Mouse (Mus musculus) stomach, embryonic 16.5 days (tissue): ENCODE data around the gene Hsp90aa1. TPM values are rescaled to one million over a fixed set of nuclear protein-coding genes. Genes with fewer than 3 reads are reported as not detected.
"Not testable (repeated sequence)": the region's sequence is repeated elsewhere in the genome, so short reads cannot be mapped to it uniquely, and the experiment has no call there.

Experiments
- ATAC-seq: fragments of 200-750 bp; cut with Nextera tagmentation; 2 replicates; pipeline ENCODE4 v1.8.0; 2017; ENCODE audit warnings: moderate number of reproducible peaks, moderate TSS enrichment; ENCODE audit not compliant: insufficient read depth, low FRiP score
- H3K27ac ChIP-seq: fragments of 300-500 bp; sonication (generic); 2 replicates; pipeline ENCODE4 v1.5.1; 2014; ENCODE audit warnings: low read length
- H3K27me3 ChIP-seq: fragments of 300-500 bp; sonication (generic); 2 replicates; pipeline ENCODE4 v1.6.1; 2014; ENCODE audit warnings: low read length, control low read depth, mixed read lengths; ENCODE audit not compliant: control insufficient read depth, insufficient read depth
- H3K36me3 ChIP-seq: fragments of 300-500 bp; sonication (generic); 2 replicates; pipeline ENCODE4 v1.6.1; 2014; ENCODE audit warnings: low read length; ENCODE audit not compliant: control insufficient read depth, insufficient read depth
- H3K4me1 ChIP-seq: fragments of 300-500 bp; sonication (generic); 2 replicates; pipeline ENCODE4 v1.6.1; 2014; ENCODE audit warnings: low read length, control low read depth, mixed read lengths; ENCODE audit not compliant: control insufficient read depth, insufficient read depth
- H3K4me2 ChIP-seq: fragments of 300-500 bp; sonication (generic); 2 replicates; pipeline ENCODE4 v1.6.1; 2014; ENCODE audit warnings: low read depth, low read length, mixed read lengths
- H3K4me3 ChIP-seq: fragments of 300-500 bp; sonication (generic); replicated peaks from 2 replicates; pipeline ENCODE4 v1.5.1; 2014; ENCODE audit warnings: mild to moderate bottlenecking, low read length
- H3K9ac ChIP-seq: fragments of 300-500 bp; sonication (generic); 2 replicates; pipeline ENCODE4 v1.6.1; 2014; ENCODE audit warnings: low read length
- H3K9me3 ChIP-seq: fragments of 300-500 bp; sonication (generic); replicated peaks from 2 replicates; pipeline ENCODE4 v1.6.1; 2016; ENCODE audit warnings: low read length, control low read depth; ENCODE audit not compliant: control insufficient read depth
- WGBS: fragments of 180-500 bp; shearing (Covaris S2); extraction: QIAGEN DNeasy Blood & Tissue Kit; methylation state at CpG from one replicate; pipeline ENCODE4 v1.1.7; 2014; 5-methylcytosine and 5-hydroxymethylcytosine counted together
- polyA plus RNA-seq: library from polyadenylated mRNA; unstranded; fragments of >200 nt; fragmentation: Nextera tagmentation; extraction: Ambion mirVana; gene quantifications from 2 replicates; pipeline ENCODE4 v1.2.1, GENCODE M21; 2015

The Hsp90aa1 gene
- polyA plus RNA-seq, 1 experiment from 2014 or later, result 733 TPM

DNA sequence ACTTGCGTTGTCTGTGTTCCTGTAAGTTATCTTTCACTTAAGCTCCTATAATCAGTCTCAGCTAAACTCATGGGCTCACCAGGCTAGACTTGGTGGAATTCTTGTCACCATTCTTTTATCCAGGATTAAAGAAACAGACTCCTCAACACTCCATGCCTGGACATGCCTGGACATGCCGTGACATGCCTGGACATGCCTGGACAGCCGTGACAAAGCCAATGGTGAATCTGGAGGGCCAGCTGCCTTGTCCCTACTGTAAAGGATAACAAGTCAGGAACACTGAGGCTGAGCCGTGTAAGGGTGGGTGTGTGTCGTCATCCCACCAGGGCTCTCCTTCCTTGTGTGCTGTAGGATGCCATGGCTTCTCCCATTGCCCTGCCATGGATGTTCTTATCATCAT lies 22.5 kb upstream of the Hsp90aa1 start:
- Histone ChIP-seq H3K4me1 (no peaks in the 10 kb centered on the region), H3K4me2 (no peak overlapping the region), H3K27me3 (0 out of 2 replicates have a peak, but pooled peaks cover 4% of the 10 kb centered on the region), H3K4me3 (no peak overlapping the region), H3K36me3 (no peaks in the 10 kb centered on the region), H3K9ac (no peak overlapping the region), H3K27ac (no peak overlapping the region), H3K9me3 (no peaks in the 10 kb centered on the region)
- no peak for ATAC-seq
- 87% methylated on average over 5 of the region's 5 CpGs for WGBS

- Histone ChIP-seq H3K4me1 (no peaks in the 10 kb centered on the region), H3K27ac (no peak overlapping the region), H3K4me2 (no peak overlapping the region), H3K36me3 (no peaks in the 10 kb centered on the region), H3K27me3 (0 out of 2 replicates have a peak, but pooled peaks cover 4% of the 10 kb centered on the region), H3K9me3 (0 out of 2 replicates have a peak, but pooled peaks cover 6% of the 10 kb centered on the region), H3K9ac (no peak overlapping the region), H3K4me3 (no peak overlapping the region)
- ATAC-seq, result no peak
- 19% methylated on average over 5 of the region's 5 CpGs for WGBS
Measured at GRCm38 (mm10) chr12:110716004-110716403, 13.5 kb upstream of the Hsp90aa1 start.

DNA sequence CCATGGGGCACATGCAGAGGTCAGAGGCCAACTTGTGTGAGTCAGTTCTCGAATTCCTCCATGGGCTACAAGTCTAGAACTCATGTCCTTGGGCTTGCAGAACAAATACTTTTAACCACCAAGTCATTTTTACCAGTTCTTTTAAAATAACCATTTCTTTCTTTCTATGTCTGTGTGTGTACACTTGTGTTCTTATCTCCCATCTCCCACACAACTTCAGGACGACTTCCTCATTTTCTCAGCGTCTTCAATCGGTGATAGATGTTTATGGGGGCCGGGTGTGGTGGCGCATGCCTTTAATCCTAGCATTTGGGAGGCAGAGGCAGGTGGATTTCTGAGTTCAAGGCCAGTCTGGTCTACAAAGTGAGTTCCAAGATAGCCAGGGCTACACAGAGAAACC lies 11.7 kb upstream of the Hsp90aa1 start:
- ATAC-seq, result no peak
- Histone ChIP-seq H3K4me2 (no peak overlapping the region), H3K9me3 (0 out of 2 replicates have a peak, but pooled peaks cover 6% of the 10 kb centered on the region), H3K4me3 (no peak overlapping the region), H3K4me1 (no peaks in the 10 kb centered on the region), H3K27me3 (no peaks in the 10 kb centered on the region), H3K9ac (no peak overlapping the region), H3K27ac (no peak overlapping the region), H3K36me3 (no peaks in the 10 kb centered on the region)
- 86% methylated on average over 6 of the region's 6 CpGs for WGBS

- Histone ChIP-seq H3K9ac (no peak overlapping the region), H3K4me3 (no peak overlapping the region), H3K36me3 (no peaks in the 10 kb centered on the region), H3K4me1 (no peaks in the 10 kb centered on the region), H3K27me3 (no peaks in the 10 kb centered on the region), H3K4me2 (no peak overlapping the region), H3K27ac (no peak overlapping the region), H3K9me3 (0 out of 2 replicates have a peak, but pooled peaks cover 6% of the 10 kb centered on the region)
- 94% methylated on average over 6 of the region's 6 CpGs for WGBS
- ATAC-seq, result no peak
Measured at GRCm38 (mm10) chr12:110713784-110714183, 11.3 kb upstream of the Hsp90aa1 start.

DNA sequence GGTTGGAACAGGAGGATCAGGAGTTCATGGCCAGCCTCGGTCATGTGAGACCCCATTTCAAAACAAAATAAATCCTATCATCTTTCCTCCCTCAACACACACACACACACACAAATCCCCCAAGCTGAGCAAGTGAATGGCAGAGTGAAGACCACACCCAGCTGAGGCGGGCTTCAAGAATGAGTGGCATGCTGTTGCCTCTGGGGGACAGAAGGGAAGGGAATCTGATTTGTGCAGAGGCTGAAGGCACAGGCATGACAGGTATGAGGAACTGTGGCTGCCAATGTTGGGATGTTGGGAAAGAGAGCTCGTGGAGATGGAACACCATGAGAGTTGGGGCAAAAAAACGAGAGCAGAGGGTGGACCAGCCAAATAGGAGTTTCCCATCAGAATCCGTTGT lies 8.7 kb upstream of the Hsp90aa1 start:
- H3K27ac ChIP-seq, result no peak overlapping the region

GRCm38 (mm10) chr12:110707451-110707850 lies 4.9 kb upstream of the Hsp90aa1 start:
- Histone ChIP-seq H3K9ac (no peak overlapping the region), H3K27ac (no peak overlapping the region), H3K4me3 (no peak overlapping the region), H3K4me2 (no peak overlapping the region), H3K36me3 (no peaks in the 10 kb centered on the region), H3K27me3 (no peaks in the 10 kb centered on the region), H3K9me3 (no peaks in the 10 kb centered on the region), H3K4me1 (peaks cover 3% of the 10 kb centered on the region; the same call in 1 of the 2 replicates)
- WGBS, result 89% methylated on average over 7 of the region's 7 CpGs
- ATAC-seq, result no peak

More for the DNA sequence above, 8.7 kb upstream of the Hsp90aa1 start:
- peaks cover 3% of the 10 kb centered on the region; the same call in 1 of the 2 replicates for H3K4me1 ChIP-seq
- 0 out of 2 replicates have a peak, but pooled peaks cover 6% of the 10 kb centered on the region for H3K9me3 ChIP-seq
- no peaks in the 10 kb centered on the region for H3K27me3 ChIP-seq
- no peak for ATAC-seq
- no peak overlapping the region for H3K4me2 ChIP-seq
- H3K36me3 ChIP-seq, result no peaks in the 10 kb centered on the region
- no peak overlapping the region for H3K9ac ChIP-seq
- no peak overlapping the region for H3K4me3 ChIP-seq
- WGBS, result 55% methylated on average over 5 of the region's 5 CpGs

GRCm38 (mm10) chr12:110706337-110707231 lies 4.1 kb upstream of the Hsp90aa1 start:
- no peaks in the 10 kb centered on the region for H3K9me3 ChIP-seq
- 0 out of 2 replicates have a peak, but pooled peaks have one; percentile 30 for ATAC-seq
- H3K4me1 ChIP-seq, result peaks cover 3% of the 10 kb centered on the region; the same call in 1 of the 2 replicates
- no peaks in the 10 kb centered on the region for H3K36me3 ChIP-seq
- peak overlapping the region; percentile 44 for H3K4me3 ChIP-seq
- peak overlapping the region; percentile 74 for H3K4me2 ChIP-seq
- peak overlapping the region; percentile 63 for H3K9ac ChIP-seq
- peak overlapping the region; percentile 26; the same call in 1 of the 2 replicates for H3K27ac ChIP-seq
- WGBS, result 2% methylated on average over 27 of the region's 27 CpGs
- no peaks in the 10 kb centered on the region for H3K27me3 ChIP-seq

- not testable (repeated sequence) for H3K9me3 ChIP-seq, H3K27ac ChIP-seq, H3K4me1 ChIP-seq, ATAC-seq, H3K27me3 ChIP-seq, H3K36me3 ChIP-seq, H3K4me2 ChIP-seq, H3K4me3 ChIP-seq, H3K9ac ChIP-seq
- WGBS, result 85% methylated on average over 4 of the region's 4 CpGs
Measured at GRCm38 (mm10) chr12:110705419-110705818, 2.9 kb upstream of the Hsp90aa1 start.

DNA sequence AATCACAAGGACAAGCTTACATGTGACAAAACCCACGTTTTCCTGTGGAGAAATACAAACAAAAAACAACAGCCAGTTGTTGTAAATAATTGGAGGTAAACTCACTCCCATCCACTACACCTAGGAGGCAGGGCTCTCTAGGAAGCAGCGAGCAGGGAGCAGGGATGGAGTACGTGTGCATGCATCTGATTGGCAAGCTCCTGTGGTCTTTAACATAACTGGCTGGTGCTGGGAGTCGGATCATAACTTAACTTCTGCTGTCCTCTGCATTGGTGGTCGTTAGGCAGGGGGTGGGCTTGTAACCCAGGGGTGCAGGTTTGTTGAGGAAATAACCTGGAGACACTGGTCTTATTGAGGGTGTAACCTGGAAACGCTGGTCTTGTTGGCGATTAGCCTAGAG lies 1.2 kb upstream of the Hsp90aa1 start:
- Histone ChIP-seq H3K36me3 (no peaks in the 10 kb centered on the region), H3K9me3 (no peaks in the 10 kb centered on the region), H3K4me2 (no peak overlapping the region), H3K4me3 (no peak overlapping the region), H3K27me3 (no peaks in the 10 kb centered on the region), H3K4me1 (peaks cover 8% of the 10 kb centered on the region), H3K27ac (no peak overlapping the region), H3K9ac (no peak overlapping the region)
- ATAC-seq, result no peak
- WGBS, result 67% methylated on average over 7 of the region's 7 CpGs
